Mouse (Mus musculus): ENCODE measurements around the gene Tmem237. TPM values are rescaled to one million over a fixed set of nuclear protein-coding genes. Genes with fewer than 3 reads are reported as not detected.

Gene Tmem237
- total RNA-seq, 2 experiments from 2014 or later: 6.3 to 7.7 TPM

DNA sequence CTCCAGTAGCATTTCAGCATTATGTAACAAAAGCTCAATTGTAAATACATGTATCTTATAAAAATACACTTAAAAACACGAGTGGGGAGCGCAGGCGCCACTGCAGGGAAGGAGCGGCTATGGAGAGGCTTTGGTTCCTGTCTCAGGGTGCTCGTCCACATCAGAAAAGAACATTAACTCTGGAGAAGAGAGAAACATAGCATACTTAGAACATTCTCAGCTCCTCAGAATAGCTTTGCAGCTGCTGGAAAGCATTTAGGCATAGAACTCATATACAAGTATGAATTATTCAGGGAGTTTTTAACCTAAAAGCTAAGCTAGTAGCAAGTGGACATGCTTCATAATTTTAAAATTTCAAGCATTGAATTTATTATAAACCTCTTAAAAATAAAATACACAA lies 19.2 kb downstream of the Tmem237 start:
- no peak for DNase-seq

DNA sequence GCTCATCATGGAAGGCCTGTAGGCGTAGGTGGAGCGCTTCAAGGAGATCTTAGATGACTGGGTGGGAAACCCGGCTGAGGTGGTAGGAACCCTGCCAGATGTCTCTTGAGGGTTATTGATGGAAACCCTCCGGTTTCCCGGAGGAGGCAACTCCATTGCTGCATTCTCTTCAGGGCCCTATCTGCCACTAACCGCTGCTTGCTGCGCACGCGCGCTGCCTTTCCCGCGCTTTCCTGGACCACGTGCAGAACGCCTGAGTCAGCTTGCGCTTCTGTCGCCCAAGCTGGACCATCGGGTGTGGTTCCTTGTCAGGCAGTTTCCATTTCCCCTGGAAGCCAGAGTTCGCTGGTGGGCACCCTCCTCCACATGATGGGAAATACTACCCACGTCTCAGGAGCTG lies 25.5 kb downstream of the Tmem237 start, which contains the start of gene C2cd6:
Gene C2cd6 (minus strand): TSS at position 196 of the 400 bp plus-strand sequence.
- DNase-seq: no peak

DNA sequence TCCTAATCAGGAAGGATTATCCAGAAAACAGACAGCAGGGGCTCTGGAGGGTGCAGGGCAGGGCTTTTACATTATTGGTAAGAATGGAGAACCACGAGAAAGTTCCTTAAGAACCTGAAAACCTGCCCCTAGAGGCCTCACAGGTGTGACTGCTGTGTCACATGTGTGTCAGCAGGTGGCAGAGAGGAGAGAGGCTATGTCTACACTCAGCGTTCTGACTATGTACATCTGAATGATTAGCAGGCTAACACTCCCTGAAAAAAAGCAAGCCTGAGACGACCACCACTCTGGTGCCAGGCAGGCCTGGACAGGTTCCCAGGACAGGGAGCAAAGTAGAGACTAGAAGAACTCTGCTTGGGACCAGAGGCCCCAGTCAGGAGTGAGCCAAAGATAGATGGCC lies 49.3 kb downstream of the Tmem237 start:
- DNase-seq: no peak

DNA sequence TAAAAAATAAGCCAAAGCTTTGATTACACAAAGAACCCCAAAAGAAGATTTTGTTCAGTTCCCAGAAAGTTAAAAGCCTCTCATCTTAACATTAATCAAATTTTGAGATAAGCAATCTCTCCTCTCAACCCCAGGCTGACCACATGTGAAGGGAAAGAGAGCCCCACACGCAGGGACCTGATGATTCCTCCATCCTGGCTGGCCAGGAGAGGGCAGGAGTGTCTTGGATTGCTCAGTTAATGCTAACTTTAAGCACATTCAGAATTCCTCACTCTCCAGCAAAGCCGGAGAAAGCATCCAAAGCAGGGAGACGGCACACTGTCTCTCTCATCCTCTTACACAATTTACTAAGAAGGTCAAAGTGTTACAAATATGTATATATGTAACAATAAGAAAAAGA lies 52.2 kb downstream of the Tmem237 start:
- peak; percentile 35 for DNase-seq

DNA sequence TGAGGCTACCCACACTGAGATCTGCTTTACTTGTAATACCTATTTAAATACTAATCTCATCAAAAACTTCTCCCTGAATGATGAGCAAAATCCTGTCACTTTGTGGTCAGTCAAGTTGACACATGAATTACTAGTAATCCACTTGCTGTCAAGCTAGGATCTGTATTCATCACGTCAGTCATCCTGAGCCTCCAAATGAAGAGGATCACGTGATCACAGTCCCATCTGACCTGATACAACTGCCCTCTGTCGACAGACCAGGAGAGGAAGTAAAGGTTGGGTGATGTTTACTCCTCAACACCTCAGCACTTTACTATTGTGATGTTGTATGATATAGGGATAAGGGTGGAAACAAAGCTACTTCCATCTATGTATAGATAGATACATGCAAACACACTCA lies 56.5 kb downstream of the Tmem237 start:
- no peak for DNase-seq

DNA sequence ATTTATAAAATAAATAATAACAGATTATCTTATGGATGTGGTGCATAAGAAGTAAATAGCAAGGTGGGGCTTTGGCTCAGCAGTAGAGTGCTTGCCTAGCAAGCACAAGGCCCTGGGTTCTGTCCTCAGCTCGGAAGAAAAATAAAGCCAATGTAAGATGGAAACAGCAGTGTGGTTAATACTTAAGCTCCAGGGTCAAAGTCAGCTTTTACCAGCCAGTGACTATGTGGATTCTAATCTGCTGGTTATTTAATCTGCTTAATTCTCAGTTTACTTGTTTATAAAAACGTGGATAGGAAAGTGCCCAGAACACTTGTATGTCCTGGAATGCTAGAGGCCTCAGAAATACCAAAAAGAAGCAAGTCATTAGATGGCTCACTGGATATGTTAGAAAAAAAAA lies 63.3 kb downstream of the Tmem237 start:
- no peak for DNase-seq

DNA sequence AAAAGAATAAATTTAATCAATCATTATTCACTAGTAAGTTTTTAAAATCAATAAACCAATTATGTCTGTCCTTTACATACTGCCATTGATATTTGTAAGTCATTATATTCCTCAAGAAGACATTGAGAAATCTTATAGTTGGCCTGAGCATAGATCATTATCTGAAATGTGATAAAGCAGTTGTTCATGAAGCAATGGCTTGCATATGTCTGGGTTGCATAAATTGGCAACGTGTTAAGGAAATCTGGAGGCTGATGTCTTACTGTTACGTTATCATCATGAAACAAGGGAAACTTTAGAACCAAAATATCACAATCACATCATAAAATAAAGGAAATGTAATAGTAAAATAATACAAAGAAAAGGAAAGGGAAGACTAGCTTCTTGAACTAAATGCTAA lies 68.9 kb downstream of the Tmem237 start:
- DNase-seq: no peak

Other genes with a start within 250 kb of the Tmem237 start
- gene Trak2, start 147.0 kb downstream of the Tmem237 start, total RNA-seq (2021): 10 to 100 TPM; 55.0 to 57.7 TPM
- gene Stradb, start 146.9 kb downstream of the Tmem237 start, total RNA-seq (2021): 10 to 100 TPM; 78.8 to 86.3 TPM
- gene C2cd6, start 25.5 kb downstream of the Tmem237 start, total RNA-seq (2021): not detected
- under 1 TPM; 0.23 to 0.27 TPM for gene Mpp4, start 43.0 kb upstream of the Tmem237 start, total RNA-seq (2021)
- 10 to 100 TPM; 20.0 to 24.1 TPM for gene Als2, start 116.8 kb upstream of the Tmem237 start, total RNA-seq (2021)
- under 1 TPM in 1 of 2 experiments, not detected in 1; 0.21 TPM for gene Cdk15, start 136.5 kb upstream of the Tmem237 start, total RNA-seq (2021)